Mouse (Mus musculus) fat pad, adult 2 months (tissue): Measurements from ENCODE around the gene Gm19345.

Source experiments
- DNase-seq: peaks from one replicate; pipeline ENCODE4 v3.0.0-alpha.2; 2011; ENCODE audit warnings: low read depth, low spot score; ENCODE audit errors: extremely low read depth

Gm19345 gene

DNA sequence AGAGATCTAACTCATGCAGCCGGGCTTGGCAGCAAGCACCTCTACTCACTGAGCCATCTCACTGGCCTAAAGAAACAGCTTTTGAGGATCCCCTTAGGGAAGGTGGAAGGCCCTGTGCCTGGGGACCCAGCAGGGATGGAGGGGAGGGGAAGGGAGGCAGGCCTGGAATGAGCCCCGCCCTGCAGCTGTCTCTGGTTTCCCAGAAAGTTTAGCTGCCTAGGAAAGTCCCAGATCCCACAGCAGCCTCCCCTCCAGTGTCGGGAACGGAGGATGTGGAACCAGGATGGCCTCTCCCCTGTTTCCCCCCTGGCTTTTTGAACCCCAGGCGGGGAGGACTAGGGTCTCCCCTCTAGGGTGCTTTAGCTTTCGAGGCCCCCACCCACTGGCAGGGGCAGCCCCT, 25.0 kb upstream of the Gm19345 start:
- DNase-seq, result no peak

DNA sequence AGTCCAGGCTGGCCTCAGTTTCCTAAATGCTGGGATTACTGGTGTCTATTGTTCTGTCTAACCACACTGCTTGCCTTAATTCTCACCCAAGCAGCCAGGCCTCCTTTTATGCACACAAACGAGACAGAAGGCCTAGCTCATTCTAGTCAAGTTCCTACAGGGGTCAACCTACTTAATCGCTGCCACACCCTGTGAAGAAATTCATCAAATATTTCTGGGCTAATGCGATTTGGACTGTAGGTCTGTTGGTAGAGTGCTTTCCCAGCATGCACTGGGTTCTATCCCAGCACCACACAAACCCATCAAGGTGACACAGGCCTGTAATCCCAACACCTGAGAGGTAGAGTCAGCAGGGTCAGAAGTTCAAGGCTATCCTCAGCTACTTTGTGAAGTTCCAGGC, 22.1 kb upstream of the Gm19345 start:
- no peak for DNase-seq

DNA sequence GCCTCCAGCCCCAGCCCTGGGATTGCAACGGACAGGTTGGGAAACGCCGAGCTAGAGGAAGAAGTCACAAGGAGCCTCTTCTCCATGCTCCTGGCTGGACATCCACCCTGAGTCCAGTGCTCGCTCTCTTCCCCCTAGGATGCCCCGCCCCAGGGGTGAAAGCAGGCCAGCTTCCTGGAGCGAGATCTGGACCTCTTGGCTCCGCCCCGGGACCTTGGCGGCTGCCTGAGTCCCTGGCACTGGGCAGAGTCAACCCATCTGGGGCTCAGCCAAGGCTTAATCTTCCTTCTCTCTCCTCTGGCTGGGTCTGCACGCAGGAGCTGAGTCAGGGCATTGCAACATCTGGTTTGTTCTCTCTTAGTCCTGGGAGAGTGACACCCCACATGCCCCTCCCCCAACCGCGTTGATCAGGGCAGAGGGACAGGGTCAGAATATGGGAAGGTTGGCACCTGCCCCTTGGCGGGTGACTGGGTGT, 21.1 kb upstream of the Gm19345 start:
- DNase-seq, result peak; percentile 90

DNA sequence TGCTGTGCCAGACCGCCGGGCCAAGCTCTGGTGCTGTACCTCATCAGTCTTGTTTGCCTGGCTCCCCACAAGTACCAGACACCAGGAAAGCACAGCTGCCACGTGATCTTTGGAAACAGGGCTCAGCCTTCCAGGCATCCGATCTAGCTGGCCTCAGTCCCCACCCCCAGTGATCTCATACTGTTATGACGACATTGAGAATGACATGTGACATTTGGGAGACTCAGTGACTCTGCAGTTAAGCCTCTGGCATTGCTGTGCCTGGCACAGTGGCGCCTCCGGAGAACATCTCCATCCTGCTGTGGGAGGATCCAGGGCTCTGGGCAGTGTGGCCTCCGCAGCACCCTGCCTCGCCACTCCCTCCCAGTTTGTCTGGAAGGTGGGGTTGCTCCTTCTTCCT, 20.0 kb upstream of the Gm19345 start:
- no peak for DNase-seq

DNA sequence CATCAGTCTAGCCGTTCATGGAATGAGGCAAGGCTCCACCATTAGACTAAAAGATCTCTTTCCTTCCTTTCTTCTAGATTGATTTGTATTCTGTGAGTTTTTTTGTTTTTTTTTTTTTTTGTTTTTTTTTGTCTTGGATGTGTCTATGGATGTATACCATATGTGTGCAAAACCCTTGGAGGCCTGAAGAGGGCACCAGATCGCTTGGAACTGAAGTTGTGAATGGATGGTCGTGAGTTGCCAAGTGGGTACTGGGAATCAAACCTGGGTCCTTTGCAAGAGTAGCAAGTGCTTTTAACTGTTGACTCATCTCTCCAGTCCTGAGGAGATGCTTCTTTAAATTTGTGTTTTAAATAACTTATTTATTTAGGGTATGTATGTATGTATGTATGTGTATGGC, 17.7 kb upstream of the Gm19345 start:
- DNase-seq, result no peak

DNA sequence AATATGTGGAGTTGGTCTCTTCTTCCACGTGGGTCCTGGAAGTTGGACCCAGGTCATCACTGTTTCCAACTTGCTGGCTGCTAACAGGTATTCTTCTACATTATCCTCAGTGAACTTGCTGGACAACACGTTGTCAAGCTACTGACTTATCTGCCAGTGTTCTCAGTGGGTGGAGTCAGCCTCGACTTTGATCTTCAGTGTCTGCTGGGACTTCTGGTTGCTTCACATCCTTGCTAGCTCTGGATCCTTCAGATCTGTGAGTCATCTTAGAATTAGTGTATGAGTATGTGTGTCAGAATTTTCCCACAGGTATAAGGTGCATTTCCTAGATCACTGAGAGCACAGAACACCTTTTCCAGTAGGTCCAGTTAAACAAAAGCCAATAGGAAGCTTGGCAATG, 15.0 kb upstream of the Gm19345 start:
- DNase-seq, result no peak

DNA sequence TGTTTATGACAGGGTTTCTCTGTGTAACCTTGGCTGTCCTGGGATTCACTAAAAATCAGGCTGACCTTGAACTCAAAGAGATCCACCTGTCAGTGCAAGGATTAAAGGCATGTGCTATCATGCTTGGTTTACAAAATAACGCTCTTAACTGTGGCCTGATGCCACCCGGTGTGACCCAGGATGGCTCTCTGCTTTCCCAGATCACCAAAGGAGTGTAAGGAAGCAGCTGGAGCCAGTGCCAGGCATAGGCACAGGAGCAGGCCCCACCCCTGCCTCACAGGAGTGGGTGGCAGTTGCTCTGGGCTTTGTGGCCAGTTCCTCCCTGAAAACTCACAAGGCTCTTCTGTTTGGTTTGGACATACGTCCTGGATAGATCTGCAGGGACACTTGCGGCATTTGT, 11.4 kb upstream of the Gm19345 start:
- peak; percentile 70 for DNase-seq

DNA sequence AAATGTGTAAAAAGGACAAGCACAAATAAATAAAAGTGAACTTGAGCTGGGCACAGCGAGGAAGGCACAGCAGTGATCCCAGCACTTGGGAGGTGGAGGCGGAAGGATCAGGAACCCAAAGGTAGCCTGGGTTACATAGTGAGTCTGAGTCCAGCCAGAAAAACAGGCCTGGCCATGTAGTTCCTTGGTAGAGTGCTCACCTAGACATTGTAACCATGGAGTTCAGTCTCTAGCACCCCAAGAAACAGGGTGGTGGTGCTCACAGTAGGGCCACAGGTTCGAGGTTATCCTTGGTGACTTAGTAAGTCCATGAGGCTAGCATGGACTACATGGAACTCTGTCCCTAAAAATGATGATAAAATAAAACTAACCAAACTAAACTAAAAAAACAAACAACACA, 10.9 kb upstream of the Gm19345 start:
- DNase-seq, result no peak

DNA sequence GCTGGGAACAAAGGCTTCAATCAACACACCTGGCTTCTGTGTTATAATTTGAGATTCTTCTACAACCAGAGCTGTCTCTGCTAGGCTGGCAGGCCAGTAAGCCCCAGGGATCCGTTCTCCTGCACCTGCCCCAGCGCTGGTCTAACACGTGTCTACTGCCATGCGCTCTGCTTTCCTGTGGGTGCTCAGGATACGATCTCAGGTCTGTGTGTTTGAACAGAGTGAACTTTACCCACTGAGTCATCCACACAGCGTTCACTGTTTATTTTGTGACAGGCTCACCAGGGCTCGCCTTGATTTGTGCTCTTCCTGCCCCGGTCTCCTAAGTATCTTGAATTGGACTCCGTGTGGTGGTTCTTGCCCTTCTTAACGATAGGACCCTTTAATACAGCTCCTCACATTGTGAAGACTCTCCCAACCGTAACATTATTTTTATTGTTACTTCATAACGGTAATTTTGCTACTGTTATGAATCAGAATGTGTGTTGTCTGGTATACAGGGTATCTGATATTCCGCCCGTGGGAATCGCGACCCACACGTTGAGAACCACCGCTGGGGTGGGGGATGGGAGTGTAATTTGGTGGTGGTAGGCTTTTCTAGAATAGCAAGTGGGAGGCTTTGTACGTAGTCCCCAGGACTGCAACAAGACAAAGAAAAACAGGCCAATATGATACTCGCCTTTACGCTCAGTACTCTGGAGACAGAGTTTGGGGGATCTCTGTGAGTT, 10.0 kb upstream of the Gm19345 start:
- no peak for DNase-seq

DNA sequence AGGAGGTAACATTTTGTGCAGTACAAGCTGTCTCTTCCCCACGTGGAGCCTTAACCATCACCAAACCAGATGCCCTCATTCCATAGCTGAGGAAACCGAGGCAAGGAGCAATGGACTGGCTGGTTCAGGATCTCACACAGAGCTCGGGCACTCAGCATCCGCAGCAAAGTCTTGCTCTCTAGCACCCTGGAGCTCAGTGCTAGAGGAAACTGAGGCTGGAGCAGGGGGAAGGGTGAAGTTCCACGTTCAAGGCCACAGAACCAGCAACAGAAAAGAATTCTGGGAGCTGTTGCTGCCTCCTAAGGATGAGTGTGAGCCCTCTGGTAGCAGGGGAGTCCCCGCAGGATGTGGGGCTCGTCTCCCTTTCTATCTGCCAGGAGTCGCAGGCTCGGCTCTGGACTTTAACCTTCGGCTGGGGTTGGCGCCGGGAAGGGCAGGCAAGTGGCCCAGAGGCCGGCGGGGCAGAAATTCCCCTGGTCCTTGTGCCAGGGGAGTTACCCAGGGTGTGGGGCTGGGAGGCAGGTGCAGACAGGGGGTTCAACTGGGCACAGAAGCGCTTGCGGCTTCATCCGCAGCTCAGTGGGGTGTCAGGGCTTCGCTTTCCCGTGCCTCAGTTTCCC, 8.8 kb upstream of the Gm19345 start:
- DNase-seq, result no peak

DNA sequence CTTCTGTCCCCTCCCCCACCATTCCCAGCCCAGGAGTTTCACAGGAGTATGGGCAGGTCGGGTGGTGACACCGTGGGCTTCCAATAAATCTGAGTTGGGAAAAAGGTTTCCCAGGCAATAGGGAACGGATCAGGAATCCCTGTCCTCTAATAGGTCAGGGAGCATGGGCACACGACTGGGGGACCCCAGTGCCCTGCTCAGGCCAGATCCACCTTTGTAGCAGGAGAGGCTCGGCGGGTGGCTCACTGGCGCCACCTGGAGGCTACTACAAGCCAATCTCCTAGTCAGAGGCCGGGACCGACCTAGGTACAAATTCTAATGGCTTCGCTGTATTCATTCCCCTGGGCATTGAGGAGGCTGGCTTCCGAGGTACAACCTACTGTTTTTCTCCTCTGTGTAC, 8.2 kb upstream of the Gm19345 start:
- no peak for DNase-seq

DNA sequence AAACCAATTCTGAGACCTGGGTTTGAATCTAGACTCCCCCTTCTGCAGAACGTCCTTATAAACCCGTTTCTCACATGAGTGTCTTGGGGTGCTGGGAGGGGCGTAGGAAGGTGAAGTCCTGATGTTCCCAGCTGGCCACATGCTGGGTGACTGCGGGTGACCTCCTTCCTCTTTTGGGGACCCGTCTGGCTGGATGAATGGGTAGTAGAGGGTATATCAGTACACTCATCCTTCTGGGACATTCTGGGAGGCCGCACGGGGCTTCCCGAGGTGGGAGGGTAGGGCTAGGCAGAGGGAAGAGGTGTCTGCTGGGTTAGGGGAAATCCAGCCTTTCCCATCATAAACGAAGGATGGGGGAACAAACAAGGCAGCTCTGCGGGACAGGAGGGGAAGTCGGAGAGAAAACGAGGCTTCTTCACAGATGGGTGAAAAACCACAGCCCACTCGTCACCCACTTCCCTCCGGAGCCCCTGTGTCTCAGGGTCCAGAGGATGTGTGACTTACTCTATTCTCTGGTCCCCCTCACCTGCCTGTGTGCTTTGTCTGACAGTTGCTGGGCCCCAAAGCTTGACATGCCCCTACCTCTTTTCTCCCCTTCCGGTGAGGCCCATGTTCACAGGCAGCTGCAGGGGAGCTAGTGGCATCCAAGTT, 7.2 kb upstream of the Gm19345 start:
- no peak for DNase-seq

DNA sequence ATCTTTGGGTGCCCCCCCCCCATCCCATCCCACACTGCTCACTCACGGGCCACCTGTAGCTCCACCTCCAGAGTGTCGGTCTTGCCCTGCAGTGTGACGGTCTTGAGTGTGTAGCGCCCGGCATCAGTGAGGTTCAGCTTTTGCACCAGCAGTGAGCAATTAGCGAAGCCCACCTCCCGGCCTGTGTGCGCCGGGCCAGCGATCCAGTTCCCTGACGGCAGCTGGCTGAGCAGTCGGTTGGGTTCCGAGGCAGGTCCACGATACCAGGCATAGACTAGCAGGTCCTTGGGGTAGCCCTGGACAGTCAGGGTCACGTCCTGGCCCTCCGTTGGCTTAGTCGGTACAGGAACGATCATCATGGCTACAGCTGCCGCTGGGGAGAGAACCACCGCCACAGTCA, 1.7 kb downstream of the Gm19345 start:
- no peak for DNase-seq

DNA sequence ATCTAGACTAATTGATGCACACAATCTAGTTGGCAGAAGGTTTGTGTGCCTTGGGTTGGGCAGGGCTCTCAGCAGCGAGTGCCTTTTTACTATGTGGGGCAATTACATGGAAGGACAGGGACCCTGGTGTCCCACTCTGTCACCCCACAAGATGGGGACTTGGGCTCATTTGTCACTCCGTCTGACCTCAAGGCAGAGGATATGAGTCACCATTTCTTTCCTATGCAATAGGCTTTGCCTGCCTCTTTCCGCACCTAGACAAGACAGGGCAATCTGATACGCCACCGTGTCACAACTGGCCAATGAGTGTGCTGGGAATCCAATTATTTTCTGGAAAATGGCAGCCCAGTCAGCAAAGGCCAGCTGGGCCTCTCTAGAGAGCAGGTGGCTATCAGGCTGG, 3.9 kb downstream of the Gm19345 start:
- DNase-seq, result no peak

DNA sequence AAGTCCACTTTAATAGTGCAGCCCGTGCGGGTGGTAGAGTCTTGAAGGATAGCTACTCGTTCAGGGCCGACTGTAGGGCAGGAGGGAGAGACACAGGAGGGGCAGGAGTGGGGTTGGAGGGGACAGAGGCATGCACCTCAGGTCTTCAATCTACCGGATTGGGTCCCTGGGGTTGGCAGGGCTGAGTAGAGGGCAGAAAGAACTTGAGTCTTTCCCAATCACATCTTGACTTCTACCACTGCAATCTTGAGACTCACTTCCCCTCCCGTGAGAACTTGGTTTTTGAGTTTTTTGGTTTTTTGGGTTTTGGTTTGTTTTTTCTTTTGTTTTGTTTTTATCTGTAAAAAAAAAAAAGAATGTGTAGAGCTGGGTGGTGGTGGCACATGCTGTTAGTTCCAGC, 4.5 kb downstream of the Gm19345 start:
- no peak for DNase-seq

DNA sequence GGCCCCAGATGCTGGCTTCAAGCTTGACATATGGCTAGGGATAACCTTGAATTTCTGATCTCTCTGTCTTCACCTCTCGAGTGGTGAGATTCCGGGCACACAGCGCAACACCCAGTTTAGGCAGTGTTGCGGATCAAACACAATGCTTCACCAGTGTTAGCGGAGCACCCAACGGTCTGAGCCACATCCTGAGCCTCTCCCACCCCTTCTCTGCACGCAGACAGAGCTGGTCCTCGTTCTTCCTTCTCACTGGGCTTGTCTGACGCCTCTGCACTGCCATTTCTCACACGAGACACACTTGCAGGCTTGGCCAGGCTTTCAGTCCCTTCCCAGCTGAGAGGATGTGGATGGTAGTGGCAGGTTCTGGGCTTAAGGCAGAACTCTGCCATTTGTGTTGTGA, 7.9 kb downstream of the Gm19345 start:
- DNase-seq, result no peak

DNA sequence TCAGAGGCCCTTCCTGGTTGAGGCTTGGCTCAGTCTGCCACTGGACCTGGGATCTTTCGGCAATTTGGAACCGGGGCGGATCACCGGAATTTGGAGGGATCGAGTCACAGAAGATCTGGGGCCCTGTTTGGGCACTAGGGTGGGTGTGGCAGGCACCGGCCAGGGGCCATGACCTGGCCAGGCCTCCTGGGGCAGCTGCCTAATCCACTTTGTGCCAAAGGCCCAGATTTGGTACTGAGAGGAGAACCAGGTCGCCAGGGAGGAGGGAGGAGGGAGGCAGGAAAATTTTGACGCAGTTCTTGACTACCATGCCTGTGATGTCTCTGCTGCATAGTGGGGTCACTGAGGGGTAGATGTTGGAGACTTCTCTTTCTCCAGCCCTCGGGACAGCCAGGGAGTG, 9.4 kb downstream of the Gm19345 start, which contains the start of gene Ceacam16:
Gene Ceacam16 (minus strand): TSS at position 101 of the 400 bp plus-strand sequence.
- DNase-seq, result no peak

DNA sequence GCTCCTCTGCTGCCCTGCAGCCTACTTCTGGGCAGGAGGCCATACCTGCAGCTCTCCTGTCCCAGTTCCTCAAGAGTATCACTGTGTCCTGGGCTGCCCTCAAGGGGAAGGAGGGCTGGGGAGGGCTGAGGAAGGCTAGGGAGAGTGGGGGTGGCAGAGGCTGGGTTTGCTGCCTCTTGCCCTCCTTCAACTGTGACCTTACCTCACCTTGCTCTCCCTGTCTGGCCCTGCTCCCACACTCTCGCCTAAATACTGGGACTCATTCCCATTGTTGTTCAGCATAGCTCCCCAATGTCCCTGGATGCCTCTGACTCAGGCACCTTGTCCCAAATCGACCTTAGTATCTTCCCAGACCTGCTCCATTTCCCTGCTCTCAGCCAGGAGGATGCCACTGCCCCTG, 12.4 kb downstream of the Gm19345 start:
- no peak for DNase-seq

DNA sequence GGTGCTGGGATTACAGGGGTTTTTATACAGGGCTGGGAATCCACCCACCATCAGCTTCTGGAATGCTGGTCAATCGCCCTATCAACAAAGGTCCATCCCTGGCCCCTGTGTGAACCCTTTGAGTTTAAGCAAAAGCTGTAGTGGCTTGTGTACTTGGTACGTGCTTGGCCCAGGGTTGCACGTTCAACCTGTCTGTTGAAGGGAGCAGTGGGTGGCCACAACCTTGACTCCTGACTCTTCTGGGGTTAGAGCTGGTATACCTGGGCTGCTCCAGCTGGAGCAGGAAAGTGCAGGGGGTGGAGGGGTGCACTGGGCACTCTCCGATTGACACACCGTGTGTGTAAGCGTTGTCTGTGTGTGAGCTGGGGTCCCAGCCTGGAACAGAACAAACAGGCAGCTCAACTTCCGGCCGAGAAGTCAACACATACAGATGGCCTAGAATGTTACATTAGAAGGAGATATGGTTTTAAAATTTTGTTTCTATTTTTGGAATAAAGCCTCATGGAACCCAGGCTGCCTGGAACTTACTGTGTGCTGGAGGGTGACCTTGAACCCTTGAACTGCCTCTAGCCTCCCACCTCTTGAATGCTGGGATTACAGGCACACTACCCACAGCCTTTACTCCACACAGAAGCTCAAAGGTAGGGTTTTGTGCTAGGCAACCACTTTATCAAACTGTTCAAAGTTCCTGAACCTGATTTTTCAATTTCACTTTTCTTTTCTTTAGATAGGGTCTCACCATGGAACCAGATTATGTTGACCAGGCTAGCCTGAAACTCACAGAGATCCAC, 13.6 kb downstream of the Gm19345 start:
- DNase-seq, result no peak

DNA sequence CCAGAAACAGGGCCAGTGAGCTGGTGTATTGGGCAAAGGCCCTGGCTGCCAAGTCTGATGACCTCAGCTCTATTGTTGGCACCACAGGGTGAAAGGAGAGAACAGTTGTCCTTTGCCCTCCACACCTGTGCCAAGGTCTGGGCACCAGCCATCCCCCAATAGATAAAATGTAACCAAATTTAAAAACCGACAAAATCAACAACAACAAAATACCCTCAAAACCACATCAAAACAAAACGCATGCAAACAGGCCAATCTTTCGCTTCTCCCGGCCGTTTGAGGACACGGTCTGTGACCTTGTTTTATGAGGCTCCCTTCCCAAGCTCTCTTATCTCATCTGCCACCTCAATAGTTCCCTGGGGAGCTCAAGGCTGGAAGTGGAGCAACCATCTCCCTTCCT, 14.7 kb downstream of the Gm19345 start:
- DNase-seq, result no peak

DNA sequence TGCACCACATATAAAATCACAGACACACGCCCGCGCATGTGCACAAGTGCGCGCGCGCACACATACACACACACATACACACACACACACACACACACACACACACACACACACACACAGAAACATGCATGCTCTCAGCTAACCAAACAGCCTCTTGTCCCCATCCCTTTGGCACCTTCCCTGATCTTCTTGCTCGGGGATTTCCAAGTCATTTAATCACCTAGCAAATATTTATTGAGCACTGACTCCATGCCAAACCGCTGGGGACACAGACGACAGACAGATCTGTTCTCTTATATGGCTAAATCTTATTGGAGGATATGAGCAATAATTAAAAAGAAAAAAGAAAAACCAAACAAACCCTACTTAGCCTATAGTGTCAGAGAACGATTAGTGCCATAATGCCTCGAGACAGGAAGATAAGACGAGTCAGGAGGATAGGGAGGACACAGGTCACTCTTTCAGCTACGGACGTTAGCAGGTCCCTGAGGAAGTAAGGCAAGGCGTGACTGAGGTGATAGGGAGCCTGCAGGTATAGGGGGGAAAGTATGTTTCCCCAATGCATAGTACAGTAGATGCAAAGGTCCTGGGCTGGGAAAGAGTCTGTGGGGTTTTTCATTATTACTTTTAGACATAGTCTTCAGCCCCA, 16.1 kb downstream of the Gm19345 start:
- DNase-seq, result no peak
